Mouse (Mus musculus) neural tube, embryonic 13.5 days (tissue): ENCODE data around the gene Fbxo4. TPM values are rescaled to one million over a fixed set of nuclear protein-coding genes. Genes with fewer than 3 reads are reported as not detected.

Experiments
- ATAC-seq: fragments of 200-750 bp; cut with Nextera tagmentation; 2 replicates; pipeline ENCODE4 v1.8.0; 2017; ENCODE audit warnings: low read depth, mild to moderate bottlenecking, moderate TSS enrichment, moderate library complexity
- H3K27ac ChIP-seq: fragments of 300-500 bp; sonication (generic); replicated peaks from 2 replicates; pipeline ENCODE4 v1.5.1; 2015; ENCODE audit warnings: moderate library complexity, mild to moderate bottlenecking, inconsistent platforms
- H3K27me3 ChIP-seq: fragments of 300-500 bp; sonication (generic); 2 replicates; pipeline ENCODE4 v1.6.1; 2015; ENCODE audit warnings: mild to moderate bottlenecking, inconsistent platforms
- H3K36me3 ChIP-seq: fragments of 300-500 bp; sonication (generic); 2 replicates; pipeline ENCODE4 v1.6.1; 2015; ENCODE audit warnings: mild to moderate bottlenecking, inconsistent platforms
- H3K4me1 ChIP-seq: fragments of 300-500 bp; sonication (generic); replicated peaks from 2 replicates; pipeline ENCODE4 v1.6.1; 2015; ENCODE audit warnings: inconsistent platforms
- H3K4me2 ChIP-seq: fragments of 300-500 bp; sonication (generic); 2 replicates; pipeline ENCODE4 v1.6.1; 2015; ENCODE audit warnings: inconsistent platforms, mild to moderate bottlenecking, moderate library complexity
- H3K4me3 ChIP-seq: fragments of 300-500 bp; sonication (generic); 2 replicates; pipeline ENCODE4 v1.5.1; 2015; ENCODE audit warnings: mild to moderate bottlenecking, inconsistent platforms
- H3K9ac ChIP-seq: fragments of 300-500 bp; sonication (generic); 2 replicates; pipeline ENCODE4 v1.6.1; 2015; ENCODE audit warnings: moderate library complexity, mild to moderate bottlenecking, inconsistent platforms
- H3K9me3 ChIP-seq: fragments of 300-500 bp; sonication (generic); 2 replicates; pipeline ENCODE4 v1.6.1; 2016; ENCODE audit warnings: inconsistent platforms
- WGBS: fragments of 180-500 bp; shearing (Covaris S2); methylation state at CpG from one replicate; pipeline ENCODE4 v1.1.7; 2015; 5-methylcytosine and 5-hydroxymethylcytosine counted together
- polyA plus RNA-seq: library from polyadenylated mRNA; unstranded; fragments of >200 nt; fragmentation: Nextera tagmentation; extraction: Ambion mirVana; gene quantifications from 2 replicates; pipeline ENCODE4 v1.2.1, GENCODE M21; 2015

Fbxo4 gene
- polyA plus RNA-seq, 1 experiment from 2014 or later = 8.3 TPM

- WGBS = 93% methylated on average over 14 of the region's 14 CpGs
- no peaks in the 10 kb centered on the region for H3K9me3 ChIP-seq
- ATAC-seq = no peak
These were observed 9.6 kb downstream of the Fbxo4 start for GRCm38 (mm10) chr15:3969743-3970142.

GRCm38 (mm10) chr15:3962251-3962650 is 17.1 kb downstream of the Fbxo4 start:
- no peak overlapping the region for H3K4me2 ChIP-seq
- H3K9me3 ChIP-seq = no peaks in the 10 kb centered on the region
- H3K27me3 ChIP-seq = no peaks in the 10 kb centered on the region
- H3K9ac ChIP-seq = no peak overlapping the region
- H3K27ac ChIP-seq = no peak overlapping the region
- no peaks in the 10 kb centered on the region for H3K4me1 ChIP-seq
- no peaks in the 10 kb centered on the region for H3K36me3 ChIP-seq
- 89% methylated on average over 8 of the region's 8 CpGs for WGBS
- no peak for ATAC-seq
- H3K4me3 ChIP-seq = no peak overlapping the region

More at GRCm38 (mm10) chr15:3969743-3970142, 9.6 kb downstream of the Fbxo4 start:
- Histone ChIP-seq H3K4me1 (no peaks in the 10 kb centered on the region), H3K9ac (no peak overlapping the region), H3K4me2 (no peak overlapping the region), H3K27me3 (no peaks in the 10 kb centered on the region), H3K4me3 (no peak overlapping the region), H3K27ac (no peak overlapping the region), H3K36me3 (peaks cover 15% of the 10 kb centered on the region; the same call in 1 of the 2 replicates)

DNA sequence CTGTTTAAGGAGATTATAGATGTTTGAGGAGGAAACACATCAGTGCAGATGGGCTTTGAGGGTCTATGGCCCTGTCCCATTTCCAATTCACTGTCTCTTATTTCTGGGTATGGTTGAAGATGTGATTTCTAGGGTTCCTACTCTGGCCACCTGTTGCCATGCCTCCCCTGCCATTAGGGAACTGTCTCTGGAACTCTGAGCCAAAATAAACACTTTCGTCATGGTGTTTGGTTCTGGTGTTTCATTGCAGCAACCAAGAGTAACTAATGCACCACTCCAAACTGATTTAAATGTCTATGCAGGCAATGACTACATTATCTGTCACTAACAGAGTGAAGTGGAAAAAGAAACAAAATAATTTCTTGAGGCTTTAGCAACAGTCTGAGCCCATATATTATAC is 19.3 kb downstream of the Fbxo4 start:
- H3K27ac ChIP-seq = no peak overlapping the region
- H3K36me3 ChIP-seq = no peaks in the 10 kb centered on the region
- H3K4me1 ChIP-seq = no peaks in the 10 kb centered on the region
- 46% methylated on average over 1 of the region's 1 CpGs for WGBS
- no peaks in the 10 kb centered on the region for H3K27me3 ChIP-seq
- ATAC-seq = no peak
- H3K9ac ChIP-seq = no peak overlapping the region
- H3K4me3 ChIP-seq = no peak overlapping the region
- no peak overlapping the region for H3K4me2 ChIP-seq
- H3K9me3 ChIP-seq = no peaks in the 10 kb centered on the region

GRCm38 (mm10) chr15:3957982-3958381 is 21.4 kb downstream of the Fbxo4 start:
- no peak overlapping the region for H3K4me3 ChIP-seq
- no peaks in the 10 kb centered on the region for H3K4me1 ChIP-seq
- H3K36me3 ChIP-seq = no peaks in the 10 kb centered on the region
- H3K4me2 ChIP-seq = no peak overlapping the region
- H3K9ac ChIP-seq = no peak overlapping the region
- 32% methylated on average over 4 of the region's 4 CpGs for WGBS
- peaks cover 5% of the 10 kb centered on the region; the same call in 1 of the 2 replicates for H3K9me3 ChIP-seq
- no peaks in the 10 kb centered on the region for H3K27me3 ChIP-seq
- no peak for ATAC-seq
- no peak overlapping the region for H3K27ac ChIP-seq

- H3K9ac ChIP-seq = no peak overlapping the region
- 65% methylated on average over 2 of the region's 2 CpGs for WGBS
These were observed 24.4 kb downstream of the Fbxo4 start for GRCm38 (mm10) chr15:3954971-3955370.

GRCm38 (mm10) chr15:3938132-3938531 is 41.2 kb downstream of the Fbxo4 start:
- Histone ChIP-seq H3K4me1 (no peaks in the 10 kb centered on the region), H3K4me2 (no peak overlapping the region), H3K36me3 (no peaks in the 10 kb centered on the region), H3K9me3 (no peaks in the 10 kb centered on the region), H3K27me3 (no peaks in the 10 kb centered on the region), H3K27ac (no peak overlapping the region), H3K4me3 (no peak overlapping the region), H3K9ac (no peak overlapping the region)
- ATAC-seq = no peak
- 89% methylated on average over 2 of the region's 2 CpGs for WGBS

More at GRCm38 (mm10) chr15:3954971-3955370, 24.4 kb downstream of the Fbxo4 start:
- Histone ChIP-seq H3K4me3 (no peak overlapping the region), H3K27me3 (no peaks in the 10 kb centered on the region), H3K9me3 (peaks cover 5% of the 10 kb centered on the region; the same call in 1 of the 2 replicates), H3K4me1 (no peaks in the 10 kb centered on the region), H3K36me3 (no peaks in the 10 kb centered on the region), H3K27ac (no peak overlapping the region), H3K4me2 (no peak overlapping the region)
- no peak for ATAC-seq

DNA sequence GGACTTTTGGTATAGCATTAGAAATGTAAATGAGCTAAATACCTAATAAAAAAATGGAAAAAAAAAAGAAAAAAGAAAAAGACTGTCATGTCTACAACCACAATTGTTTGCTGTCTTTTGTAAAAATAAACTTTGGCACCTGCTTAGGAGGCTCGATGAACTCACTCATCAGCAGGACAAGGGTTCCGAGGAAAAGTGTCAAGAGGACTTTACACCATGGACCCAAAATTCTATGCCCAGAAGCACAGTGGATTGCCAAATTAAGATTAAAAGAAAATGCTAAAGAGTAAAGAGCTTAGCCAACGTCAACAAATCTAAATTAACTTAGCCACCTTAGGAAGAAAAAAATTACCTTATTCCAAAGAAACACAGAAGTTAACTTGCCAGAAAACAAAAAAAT is 43.3 kb downstream of the Fbxo4 start:
- ATAC-seq = no peak
- Histone ChIP-seq H3K9ac (no peak overlapping the region), H3K4me3 (no peak overlapping the region), H3K9me3 (no peaks in the 10 kb centered on the region), H3K4me2 (no peak overlapping the region), H3K27me3 (no peaks in the 10 kb centered on the region), H3K27ac (no peak overlapping the region), H3K4me1 (no peaks in the 10 kb centered on the region), H3K36me3 (no peaks in the 10 kb centered on the region)
- WGBS = 92% methylated on average over 3 of the region's 3 CpGs

GRCm38 (mm10) chr15:3933466-3933865 is 45.9 kb downstream of the Fbxo4 start:
- Histone ChIP-seq H3K4me1 (no peaks in the 10 kb centered on the region), H3K36me3 (no peaks in the 10 kb centered on the region), H3K27me3 (no peaks in the 10 kb centered on the region), H3K4me2 (no peak overlapping the region), H3K4me3 (no peak overlapping the region), H3K9ac (no peak overlapping the region), H3K27ac (no peak overlapping the region), H3K9me3 (no peaks in the 10 kb centered on the region)
- ATAC-seq = no peak
- WGBS = 85% methylated on average over 4 of the region's 4 CpGs

DNA sequence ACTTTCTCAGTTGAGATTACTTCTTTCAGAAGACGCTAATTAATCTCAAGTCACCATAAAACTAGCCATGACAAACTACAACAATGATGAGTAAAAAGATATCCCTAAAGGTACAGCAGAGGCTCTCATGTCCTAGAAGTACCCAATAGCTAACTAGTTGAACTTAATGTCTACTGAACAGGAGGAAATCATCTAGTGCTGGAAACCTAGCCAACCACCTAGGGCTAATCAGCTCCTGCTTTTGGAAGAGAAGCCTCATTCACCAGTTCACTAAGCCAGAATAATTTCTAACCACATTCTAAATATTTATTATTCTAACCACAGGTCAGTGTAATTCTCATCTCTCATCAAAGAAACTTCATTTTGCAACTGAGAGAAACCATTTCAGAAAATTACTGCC is 47.4 kb downstream of the Fbxo4 start:
- Histone ChIP-seq H3K36me3 (no peaks in the 10 kb centered on the region), H3K4me3 (no peak overlapping the region), H3K9me3 (no peaks in the 10 kb centered on the region), H3K27me3 (no peaks in the 10 kb centered on the region), H3K27ac (no peak overlapping the region), H3K9ac (no peak overlapping the region), H3K4me1 (no peaks in the 10 kb centered on the region), H3K4me2 (no peak overlapping the region)
- 93% methylated on average over 1 of the region's 1 CpGs for WGBS
- no peak for ATAC-seq

Other genes with a start within 250 kb of the Fbxo4 start
- gene AW549877, start 16.2 kb upstream of the Fbxo4 start, polyA plus RNA-seq = 42.2 and 44.0 TPM in 2 replicates
- 232 and 240 TPM in 2 replicates for gene Oxct1, start 46.8 kb upstream of the Fbxo4 start, polyA plus RNA-seq